Mouse (Mus musculus) lung, adult 2 months (tissue): ENCODE measurements at regions not wholly inside any gene's neighbourhood (a gene's known extent, or its start where the extent isn't known, plus 50 kb on each side); places are given as distances from the start of the nearest gene placed in this dataset.

Experiments used
- DNase-seq: peaks from one replicate; pipeline ENCODE4 v3.0.0; 2022
- H3K4me1 ChIP-seq: fragments of 200-500 bp; 2 replicates; pipeline ENCODE4 v1.6.1; 2011; ENCODE audit warnings: low read length; ENCODE audit not compliant: control insufficient read depth, insufficient read depth
- H3K4me3 ChIP-seq: fragments of 200-500 bp; replicated peaks from 2 replicates; pipeline ENCODE3; 2011; ENCODE audit warnings: low read depth, mild to moderate bottlenecking, control low read depth, low read length; ENCODE audit errors: extremely low read depth
- CTCF ChIP-seq: fragments of 200-500 bp; IDR thresholded peaks from 2 replicates; pipeline ENCODE4 v1.5.1; 2011; ENCODE audit warnings: mild to moderate bottlenecking, low read length, control low read depth; ENCODE audit not compliant: insufficient read depth
- POLR2A ChIP-seq: fragments of 200-500 bp; IDR thresholded peaks from 2 replicates; pipeline ENCODE4 v1.6.1; 2011; ENCODE audit warnings: low read depth, mild to moderate bottlenecking, control low read depth, low read length, borderline replicate concordance; ENCODE audit errors: extremely low read depth
- WGBS: fragments of 180-500 bp; shearing (Covaris S2); methylation state at CpG from one replicate; pipeline ENCODE4 v1.1.7; 2018; 5-methylcytosine and 5-hydroxymethylcytosine counted together

- H3K4me3 ChIP-seq = no peak overlapping the region
- no peaks in the 10 kb centered on the region for H3K4me1 ChIP-seq
- no peak for DNase-seq
- TF ChIP-seq POLR2A (no peak), CTCF (no peak)
- WGBS = 70% methylated on average over 5 of the region's 5 CpGs
Observed at GRCm38 (mm10) chr3:51135581-51135980, 88.7 kb upstream of the Noct start.

- WGBS = 89% methylated on average over 8 of the region's 8 CpGs
- no peak for TF ChIP-seq CTCF
- no peak for TF ChIP-seq POLR2A
- DNase-seq = no peak
- H3K4me1 ChIP-seq = no peaks in the 10 kb centered on the region
- H3K4me3 ChIP-seq = no peak overlapping the region
Observed at GRCm38 (mm10) chr3:51137730-51138312, 86.4 kb upstream of the Noct start.

GRCm38 (mm10) chr3:51145985-51146384, 78.3 kb upstream of the Noct start:
- 37% methylated on average over 2 of the region's 2 CpGs for WGBS
- DNase-seq = no peak
- TF ChIP-seq CTCF = no peak
- TF ChIP-seq POLR2A = no peak
- Histone ChIP-seq H3K4me1 (no peaks in the 10 kb centered on the region), H3K4me3 (no peak overlapping the region)

GRCm38 (mm10) chr3:51150012-51150411, 74.2 kb upstream of the Noct start:
- DNase-seq = no peak
- 92% methylated on average over 6 of the region's 6 CpGs for WGBS
- Histone ChIP-seq H3K4me1 (no peaks in the 10 kb centered on the region), H3K4me3 (no peak overlapping the region)
- TF ChIP-seq POLR2A (no peak), CTCF (no peak)

- H3K4me3 ChIP-seq = no peak overlapping the region
- H3K4me1 ChIP-seq = no peaks in the 10 kb centered on the region
- no peak for DNase-seq
- TF ChIP-seq POLR2A (no peak), CTCF (no peak)
- WGBS = 42% methylated on average over 4 of the region's 4 CpGs
Observed at GRCm38 (mm10) chr3:51151104-51151503, 73.1 kb upstream of the Noct start.

GRCm38 (mm10) chr3:51155621-51156020, 68.6 kb upstream of the Noct start:
- Histone ChIP-seq H3K4me3 (no peak overlapping the region), H3K4me1 (no peaks in the 10 kb centered on the region; the same call in 1 of the 2 replicates)
- DNase-seq = no peak
- 38% methylated on average over 4 of the region's 4 CpGs for WGBS
- TF ChIP-seq POLR2A (no peak), CTCF (no peak)

- peak; percentile 66 for TF ChIP-seq CTCF
- TF ChIP-seq POLR2A = no peak
- peak; percentile 66 for DNase-seq
- H3K4me3 ChIP-seq = no peak overlapping the region
- no peaks in the 10 kb centered on the region; the same call in 1 of the 2 replicates for H3K4me1 ChIP-seq
- 33% methylated on average over 20 of the region's 20 CpGs for WGBS
Observed at GRCm38 (mm10) chr3:51156386-51157290, 67.6 kb upstream of the Noct start.

GRCm38 (mm10) chr3:51157291-51157650, 67.0 kb upstream of the Noct start:
- 25% methylated on average over 4 of the region's 4 CpGs for WGBS
- DNase-seq = no peak
- H3K4me1 ChIP-seq = no peaks in the 10 kb centered on the region; the same call in 1 of the 2 replicates
- no peak for TF ChIP-seq POLR2A
- no peak overlapping the region for H3K4me3 ChIP-seq

- DNase-seq = no peak
- no peaks in the 10 kb centered on the region; the same call in 1 of the 2 replicates for H3K4me1 ChIP-seq
- TF ChIP-seq CTCF = no peak
- no peak for TF ChIP-seq POLR2A
- no peak overlapping the region for H3K4me3 ChIP-seq
- WGBS = 77% methylated on average over 4 of the region's 4 CpGs
Observed at GRCm38 (mm10) chr3:51158449-51158848, 65.8 kb upstream of the Noct start.

GRCm38 (mm10) chr3:51159322-51159721, 64.9 kb upstream of the Noct start:
- WGBS = 73% methylated on average over 4 of the region's 4 CpGs
- no peak for DNase-seq
- TF ChIP-seq CTCF = no peak
- no peak for TF ChIP-seq POLR2A
- Histone ChIP-seq H3K4me3 (no peak overlapping the region), H3K4me1 (no peaks in the 10 kb centered on the region; the same call in 1 of the 2 replicates)
